Mouse (Mus musculus) embryonic facial prominence, embryonic 15.5 days (tissue): ENCODE data around the gene Arhgap23. TPM values are rescaled to one million over a fixed set of nuclear protein-coding genes. Genes with fewer than 3 reads are reported as not detected.

Experiments used
- ATAC-seq: fragments of 200-750 bp; cut with Nextera tagmentation; 2 replicates; pipeline ENCODE4 v1.8.0; 2017; ENCODE audit warnings: low read depth, moderate TSS enrichment; ENCODE audit not compliant: insufficient number of reproducible peaks, low FRiP score, low TSS enrichment
- H3K27ac ChIP-seq: fragments of 300-500 bp; sonication (generic); replicated peaks from 2 replicates; pipeline ENCODE4 v1.5.1; 2015; ENCODE audit warnings: mild to moderate bottlenecking, inconsistent platforms
- H3K27me3 ChIP-seq: fragments of 300-500 bp; sonication (generic); 2 replicates; pipeline ENCODE4 v1.6.1; 2015; ENCODE audit warnings: inconsistent platforms
- H3K36me3 ChIP-seq: fragments of 300-500 bp; sonication (generic); 2 replicates; pipeline ENCODE4 v1.6.1; 2015; ENCODE audit warnings: mild to moderate bottlenecking, inconsistent platforms
- H3K4me1 ChIP-seq: fragments of 300-500 bp; sonication (generic); 2 replicates; pipeline ENCODE4 v1.6.1; 2015; ENCODE audit warnings: inconsistent platforms
- H3K4me2 ChIP-seq: fragments of 300-500 bp; sonication (generic); replicated peaks from 2 replicates; pipeline ENCODE4 v1.6.1; 2015; ENCODE audit warnings: mild to moderate bottlenecking, inconsistent platforms
- H3K4me3 ChIP-seq: fragments of 300-500 bp; sonication (generic); replicated peaks from 2 replicates; pipeline ENCODE4 v1.5.1; 2015; ENCODE audit warnings: mild to moderate bottlenecking, inconsistent platforms
- H3K9ac ChIP-seq: fragments of 300-500 bp; sonication (generic); 2 replicates; pipeline ENCODE4 v1.6.1; 2015; ENCODE audit warnings: inconsistent platforms
- H3K9me3 ChIP-seq: fragments of 300-500 bp; sonication (generic); replicated peaks from 2 replicates; pipeline ENCODE4 v1.6.1; 2016; ENCODE audit warnings: inconsistent platforms
- WGBS: fragments of 180-500 bp; shearing (Covaris S2); methylation state at CpG from one replicate; pipeline ENCODE4 v1.1.7; 2015; 5-methylcytosine and 5-hydroxymethylcytosine counted together
- polyA plus RNA-seq: library from polyadenylated mRNA; unstranded; fragments of >200 nt; fragmentation: Nextera tagmentation; extraction: Ambion mirVana; gene quantifications from 2 replicates; pipeline ENCODE4 v1.2.1, GENCODE M21; 2015

Gene Arhgap23
- polyA plus RNA-seq, 1 experiment from 2014 or later: 9.6 TPM

- H3K4me1 ChIP-seq: peaks cover 13% of the 10 kb centered on the region; the same call in 1 of the 2 replicates
- ATAC-seq: no peak
- no peak overlapping the region for H3K4me3 ChIP-seq
- H3K27ac ChIP-seq: no peak overlapping the region
- H3K9me3 ChIP-seq: no peaks in the 10 kb centered on the region
- WGBS: 69% methylated on average over 3 of the region's 3 CpGs
- H3K4me2 ChIP-seq: no peak overlapping the region
- H3K9ac ChIP-seq: no peak overlapping the region
- no peaks in the 10 kb centered on the region for H3K27me3 ChIP-seq
- no peaks in the 10 kb centered on the region for H3K36me3 ChIP-seq
Measured at GRCm38 (mm10) chr11:97508198-97508597, 92.9 kb downstream of the Arhgap23 start.

GRCm38 (mm10) chr11:97509058-97509457 lies 93.7 kb downstream of the Arhgap23 start:
- Histone ChIP-seq H3K27me3 (no peaks in the 10 kb centered on the region), H3K4me3 (no peak overlapping the region), H3K9me3 (no peaks in the 10 kb centered on the region), H3K4me1 (peaks cover 13% of the 10 kb centered on the region; the same call in 1 of the 2 replicates), H3K36me3 (no peaks in the 10 kb centered on the region), H3K9ac (no peak overlapping the region), H3K4me2 (no peak overlapping the region), H3K27ac (no peak overlapping the region)
- 31% methylated on average over 5 of the region's 5 CpGs for WGBS
- no peak for ATAC-seq

- Histone ChIP-seq H3K27ac (no peak overlapping the region), H3K9me3 (no peaks in the 10 kb centered on the region), H3K27me3 (no peaks in the 10 kb centered on the region), H3K9ac (no peak overlapping the region), H3K4me3 (no peak overlapping the region), H3K4me2 (no peak overlapping the region), H3K4me1 (peaks cover 13% of the 10 kb centered on the region; the same call in 1 of the 2 replicates), H3K36me3 (no peaks in the 10 kb centered on the region)
- 63% methylated on average over 24 of the region's 24 CpGs for WGBS
- no peak for ATAC-seq
Measured at GRCm38 (mm10) chr11:97509715-97510485, 94.6 kb downstream of the Arhgap23 start.

GRCm38 (mm10) chr11:97510966-97511660 lies 95.8 kb downstream of the Arhgap23 start:
- Histone ChIP-seq H3K27ac (no peak overlapping the region; the same call in 1 of the 2 replicates), H3K36me3 (no peaks in the 10 kb centered on the region), H3K9me3 (no peaks in the 10 kb centered on the region), H3K4me1 (peaks cover 13% of the 10 kb centered on the region; the same call in 1 of the 2 replicates), H3K9ac (no peak overlapping the region), H3K27me3 (no peaks in the 10 kb centered on the region), H3K4me3 (no peak overlapping the region), H3K4me2 (no peak overlapping the region; the same call in 1 of the 2 replicates)
- no peak for ATAC-seq
- 30% methylated on average over 10 of the region's 10 CpGs for whole genome bisulfite sequencing

GRCm38 (mm10) chr11:97511661-97512369 lies 96.5 kb downstream of the Arhgap23 start:
- Histone ChIP-seq H3K9me3 (no peaks in the 10 kb centered on the region), H3K27me3 (no peaks in the 10 kb centered on the region), H3K36me3 (no peaks in the 10 kb centered on the region), H3K4me1 (peaks cover 13% of the 10 kb centered on the region; the same call in 1 of the 2 replicates), H3K9ac (no peak overlapping the region), H3K4me2 (no peak overlapping the region), H3K4me3 (no peak overlapping the region), H3K27ac (peak overlapping the region; percentile 36)
- WGBS: 53% methylated on average over 13 of the region's 13 CpGs
- ATAC-seq: no peak

- Histone ChIP-seq H3K36me3 (no peaks in the 10 kb centered on the region), H3K9ac (no peak overlapping the region), H3K27me3 (no peaks in the 10 kb centered on the region), H3K27ac (no peak overlapping the region), H3K4me2 (no peak overlapping the region), H3K4me1 (peaks cover 13% of the 10 kb centered on the region; the same call in 1 of the 2 replicates), H3K4me3 (no peak overlapping the region), H3K9me3 (no peaks in the 10 kb centered on the region)
- ATAC-seq: no peak
- WGBS: 60% methylated on average over 6 of the region's 6 CpGs
Measured at GRCm38 (mm10) chr11:97512511-97512910, 97.2 kb downstream of the Arhgap23 start.

- Histone ChIP-seq H3K4me2 (no peak overlapping the region), H3K4me3 (no peak overlapping the region), H3K36me3 (no peaks in the 10 kb centered on the region), H3K27ac (no peak overlapping the region), H3K4me1 (peaks cover 13% of the 10 kb centered on the region; the same call in 1 of the 2 replicates), H3K27me3 (no peaks in the 10 kb centered on the region), H3K9ac (no peak overlapping the region), H3K9me3 (no peaks in the 10 kb centered on the region)
- no peak for ATAC-seq
- 69% methylated on average over 3 of the region's 3 CpGs for WGBS
Measured at GRCm38 (mm10) chr11:97513066-97513465, 97.7 kb downstream of the Arhgap23 start.

GRCm38 (mm10) chr11:97520541-97520940 lies 105.2 kb downstream of the Arhgap23 start:
- H3K4me3 ChIP-seq: no peak overlapping the region
- no peak overlapping the region for H3K4me2 ChIP-seq
- H3K36me3 ChIP-seq: no peaks in the 10 kb centered on the region
- H3K27ac ChIP-seq: no peak overlapping the region
- 0 out of 2 replicates have a peak, but pooled peaks cover 4% of the 10 kb centered on the region for H3K4me1 ChIP-seq
- H3K9ac ChIP-seq: no peak overlapping the region
- H3K9me3 ChIP-seq: no peaks in the 10 kb centered on the region
- H3K27me3 ChIP-seq: no peaks in the 10 kb centered on the region
- ATAC-seq: no peak
- 86% methylated on average over 7 of the region's 7 CpGs for WGBS

GRCm38 (mm10) chr11:97521741-97522474 lies 106.6 kb downstream of the Arhgap23 start:
- WGBS: 77% methylated on average over 29 of the region's 29 CpGs
- Histone ChIP-seq H3K9ac (no peak overlapping the region), H3K27me3 (no peaks in the 10 kb centered on the region), H3K36me3 (no peaks in the 10 kb centered on the region), H3K27ac (no peak overlapping the region), H3K9me3 (no peaks in the 10 kb centered on the region), H3K4me2 (no peak overlapping the region), H3K4me1 (0 out of 2 replicates have a peak, but pooled peaks cover 4% of the 10 kb centered on the region), H3K4me3 (no peak overlapping the region)
- ATAC-seq: no peak

GRCm38 (mm10) chr11:97523107-97523506 lies 107.8 kb downstream of the Arhgap23 start:
- H3K27ac ChIP-seq: no peak overlapping the region
- WGBS: 86% methylated on average over 14 of the region's 14 CpGs
- H3K4me3 ChIP-seq: no peak overlapping the region
- H3K4me1 ChIP-seq: 0 out of 2 replicates have a peak, but pooled peaks cover 4% of the 10 kb centered on the region
- ATAC-seq: no peak
- H3K9me3 ChIP-seq: no peaks in the 10 kb centered on the region
- H3K9ac ChIP-seq: no peak overlapping the region
- H3K27me3 ChIP-seq: no peaks in the 10 kb centered on the region
- no peak overlapping the region for H3K4me2 ChIP-seq
- H3K36me3 ChIP-seq: no peaks in the 10 kb centered on the region
